Mouse (Mus musculus) v-Abl transformed pro-B cells (cell line): ENCODE measurements at regions not wholly inside any gene's neighbourhood (a gene's known extent, or its start where the extent isn't known, plus 50 kb on each side); places are given as distances from the start of the nearest gene placed in this dataset.

Experiments
- in situ Hi-C, 2 experiments: fragments of 400-800 bp; cut with MboI; formaldehyde crosslinking; loops; one replicate each; pipeline ENCODE4 v1.15.1; 2025; ENCODE audit not compliant: unreplicated experiment in 2 of 2

GRCm38 (mm10) chr9:12157157-12157556, 1088.5 kb downstream of the Jrkl start:
- in situ Hi-C loops: loop anchor here in 1 of 2 experiments (25.0 kb wide), 1 partner anchor 1030 kb away; no protein-coding TSS in a partner anchor

DNA sequence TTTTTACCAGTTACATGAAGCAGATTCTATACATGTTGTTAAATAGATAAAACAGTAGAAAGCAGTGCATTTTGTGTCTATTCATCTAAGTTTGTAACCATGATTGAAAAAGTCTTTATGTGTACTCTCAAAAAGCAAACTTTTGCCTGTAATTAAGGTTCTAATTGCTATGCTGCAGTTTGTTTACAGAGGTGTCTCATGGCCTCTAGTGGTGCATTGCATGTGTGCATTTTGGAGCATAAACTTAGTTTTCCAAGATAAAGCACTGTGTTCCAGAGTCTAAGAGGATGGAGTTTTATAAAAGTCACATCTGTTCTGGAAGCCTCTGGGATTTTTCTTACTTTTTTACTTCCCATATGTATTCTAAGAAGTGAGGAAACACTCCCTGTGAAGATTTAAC, 1132.3 kb downstream of the Jrkl start:
- in situ Hi-C loops: loop anchor here (5.0 to 10.0 kb wide), 2 partner anchors 599 to 1201 kb away; no protein-coding TSS in a partner anchor
